Mouse (Mus musculus) mouse embryonic stem cell (cell line): Measurements from ENCODE around the gene Foxf1.

Experiments
- in situ Hi-C, 2 experiments: fragments of 300-500 bp; cut with MboI; formaldehyde crosslinking; loops; 1 replicate in 1 of 2; 3 replicates in 1 of 2; pipeline ENCODE4 v1.14.3; 2019 to 2020; ENCODE audit warnings: low sequenced_read_pairs in 2 of 2, low pct_unique_long_range_greater_than_20kb in 1 of 2, mixed read lengths in 1 of 2; ENCODE audit not compliant: unreplicated experiment in 1 of 2

Gene Foxf1

DNA sequence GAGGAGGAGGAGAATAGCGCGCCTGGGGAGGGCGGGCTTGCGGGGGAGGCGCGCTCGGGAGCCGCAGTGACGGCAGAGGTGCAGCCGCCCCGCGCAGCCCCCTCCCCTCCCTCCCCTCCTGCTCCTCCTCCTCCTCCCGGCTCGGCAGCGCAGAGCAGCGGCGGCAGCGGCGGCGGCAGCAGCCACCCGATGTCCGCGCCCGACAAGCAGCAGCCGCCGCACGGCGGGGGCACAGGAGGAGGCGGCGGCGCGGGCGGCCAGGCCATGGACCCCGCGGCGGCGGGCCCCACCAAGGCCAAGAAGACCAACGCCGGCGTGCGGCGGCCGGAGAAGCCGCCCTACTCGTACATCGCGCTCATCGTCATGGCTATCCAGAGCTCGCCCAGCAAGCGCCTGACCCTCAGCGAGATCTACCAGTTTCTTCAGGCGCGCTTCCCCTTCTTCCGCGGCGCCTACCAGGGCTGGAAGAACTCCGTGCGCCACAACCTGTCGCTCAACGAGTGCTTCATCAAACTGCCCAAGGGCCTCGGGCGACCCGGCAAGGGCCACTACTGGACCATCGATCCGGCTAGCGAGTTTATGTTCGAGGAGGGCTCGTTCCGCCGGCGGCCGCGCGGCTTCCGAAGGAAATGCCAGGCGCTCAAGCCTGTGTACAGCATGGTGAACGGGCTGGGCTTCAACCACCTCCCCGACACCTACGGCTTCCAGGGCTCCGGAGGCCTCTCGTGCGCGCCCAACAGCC lies at the start of gene Foxf1:
Foxf1 (plus strand) TSS at position 177 of the 742 bp plus-strand sequence.
- in situ Hi-C loops = loop anchor here (5.0 to 10.0 kb wide), 3 partner anchors 33 to 260 kb away; partner anchors contain the start of gene Foxc2 (in 1 of the 2)

DNA sequence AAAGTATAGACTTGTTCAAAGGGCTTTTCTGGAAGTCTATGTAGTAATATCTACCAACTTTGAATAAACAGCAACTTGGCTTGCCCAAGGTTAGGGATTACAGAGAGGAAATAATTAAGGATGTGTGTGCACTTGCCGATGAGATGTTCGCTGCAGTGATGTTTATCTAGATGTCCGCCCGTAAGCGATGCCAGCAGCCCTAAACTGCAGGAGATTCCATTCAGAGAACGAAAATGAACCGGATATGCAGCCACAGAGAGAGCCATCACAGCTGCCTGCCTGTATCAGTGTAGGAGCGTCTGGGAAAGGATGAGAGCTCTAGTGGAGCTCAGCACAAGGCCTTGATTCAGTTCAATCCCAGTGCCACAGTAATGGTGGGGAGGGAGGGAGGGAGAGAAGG lies 48.6 kb upstream of the Foxf1 start:
- in situ Hi-C loops = no loop called here

DNA sequence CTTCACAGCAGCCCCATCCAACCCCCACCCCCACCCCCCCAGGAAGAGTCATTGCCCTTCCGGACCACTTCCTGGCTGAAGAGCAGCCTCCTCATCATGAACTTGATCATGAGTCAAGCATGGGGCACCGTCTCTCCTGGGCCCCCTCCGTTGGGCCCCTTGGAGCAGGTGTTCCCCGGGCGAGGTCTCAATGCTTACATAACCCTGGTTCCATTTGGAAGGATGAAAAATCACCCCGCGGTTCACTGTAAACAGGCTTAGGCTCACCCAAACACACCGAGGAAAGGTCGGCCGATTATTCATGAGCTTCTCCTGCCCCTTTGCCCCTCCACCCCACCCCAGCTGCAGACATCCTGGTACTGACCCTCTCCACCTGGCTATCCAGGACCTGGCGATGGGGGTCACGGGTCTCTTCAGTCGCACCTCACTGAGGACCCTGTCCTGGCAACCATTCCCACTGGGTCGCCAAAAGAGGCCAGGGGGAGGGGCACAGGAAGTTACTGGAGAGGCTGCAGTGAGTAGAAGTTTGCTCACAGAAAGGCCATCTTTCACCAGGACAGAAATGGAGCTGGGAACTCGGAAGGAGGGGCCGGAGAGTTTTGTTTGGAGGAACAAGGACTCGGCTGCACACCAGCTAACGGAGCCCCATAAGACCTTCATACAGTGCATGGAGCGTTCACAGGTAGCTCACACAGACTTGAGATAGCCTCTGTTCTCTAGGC lies 40.3 kb upstream of the Foxf1 start:
- in situ Hi-C loops = no loop called here

DNA sequence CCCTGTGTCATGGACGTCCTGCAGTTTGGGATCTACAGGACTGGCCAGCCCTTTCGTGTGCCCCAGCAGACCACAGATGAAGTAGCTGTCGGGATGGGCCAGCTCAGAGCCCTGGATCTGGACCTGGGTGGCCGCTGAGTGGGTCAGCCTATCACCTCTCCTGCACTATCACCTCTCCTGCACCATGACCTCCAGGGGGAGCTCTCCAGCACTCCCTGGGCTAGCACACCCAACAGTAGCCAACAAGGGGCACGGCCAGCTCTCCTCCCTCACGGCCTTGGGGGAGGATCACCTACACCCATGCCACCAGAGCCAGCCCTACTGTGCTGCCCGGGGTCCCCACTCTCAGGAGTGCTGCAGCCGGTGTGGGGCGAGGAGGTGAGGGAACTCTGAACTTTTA lies 36.7 kb upstream of the Foxf1 start:
- in situ Hi-C loops = no loop called here

DNA sequence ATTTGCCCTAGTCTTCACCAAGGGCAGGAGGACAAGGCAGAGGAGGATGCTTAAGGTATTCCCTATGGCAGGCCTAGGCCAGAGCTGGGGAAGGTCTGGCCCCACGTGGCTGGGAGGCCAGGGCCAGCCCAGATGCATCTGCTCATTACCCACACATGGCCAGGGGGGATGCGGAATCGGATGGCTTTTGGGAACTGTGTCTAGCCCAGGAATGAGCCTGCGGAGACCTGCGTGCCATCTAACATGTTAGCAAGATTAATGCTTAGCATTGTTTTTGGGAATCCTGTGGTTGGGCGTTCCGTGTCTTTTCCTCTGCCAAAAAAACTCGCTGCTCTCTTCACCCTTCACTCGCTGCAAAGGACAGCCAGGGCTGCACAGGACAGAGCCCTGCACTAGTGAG lies 26.1 kb upstream of the Foxf1 start:
- in situ Hi-C loops = no loop called here

DNA sequence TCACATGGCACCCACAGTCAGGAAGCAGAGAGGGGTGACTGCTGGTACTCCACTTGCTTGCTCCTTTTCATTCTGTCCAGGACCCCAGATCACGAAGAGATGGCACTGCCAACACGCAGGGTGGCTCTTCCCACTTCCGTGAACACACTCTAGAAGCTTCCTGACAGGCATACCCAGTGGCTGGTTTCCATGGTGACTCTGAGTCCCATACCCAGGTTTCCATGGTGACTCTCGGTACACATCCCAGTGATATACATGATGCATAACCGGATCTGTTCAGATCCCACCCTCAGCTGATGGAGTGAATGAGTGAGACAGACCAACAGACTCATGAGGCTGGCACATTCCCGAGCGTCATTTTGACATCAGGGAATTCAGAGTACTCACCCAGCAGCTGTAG lies 25.1 kb upstream of the Foxf1 start:
- in situ Hi-C loops = no loop called here

DNA sequence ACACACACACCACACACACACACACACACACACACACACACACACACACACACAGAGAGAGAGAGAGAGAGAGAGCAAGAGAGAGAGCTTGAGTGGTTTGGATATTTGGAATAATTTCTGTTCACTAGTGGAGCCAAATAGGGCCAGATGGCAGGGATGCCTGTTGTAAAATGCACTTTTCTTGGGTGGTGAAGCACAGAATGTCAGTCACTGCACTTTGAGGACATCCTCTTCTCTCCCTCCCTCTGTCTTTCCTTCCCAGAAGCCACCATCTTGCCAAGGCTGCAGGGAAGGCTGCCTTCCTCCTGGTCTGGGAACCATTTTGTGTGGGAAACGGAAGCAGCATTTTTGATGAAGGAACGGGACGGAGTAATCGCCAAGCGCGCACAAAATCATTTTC lies 21.7 kb upstream of the Foxf1 start:
- in situ Hi-C loops = no loop called here

DNA sequence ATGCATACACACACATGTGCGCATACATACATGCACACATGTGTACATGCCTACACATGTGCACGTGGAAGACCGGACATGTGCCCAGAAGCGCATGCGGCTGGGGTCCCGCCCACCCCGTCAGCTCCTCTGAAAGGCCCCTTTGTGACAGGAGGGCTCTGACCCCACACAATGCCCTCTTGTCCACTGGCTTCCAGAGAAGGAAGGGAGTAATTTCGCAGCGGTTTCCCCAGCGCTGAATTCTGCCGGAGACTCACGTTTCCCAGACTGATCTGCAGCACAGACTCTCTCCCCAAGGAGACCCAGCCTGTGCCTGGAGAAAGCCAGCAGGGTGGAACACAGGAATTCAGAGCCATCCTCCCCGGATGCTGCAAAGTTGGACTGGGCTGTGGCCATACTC lies 20.5 kb upstream of the Foxf1 start:
- in situ Hi-C loops = no loop called here

DNA sequence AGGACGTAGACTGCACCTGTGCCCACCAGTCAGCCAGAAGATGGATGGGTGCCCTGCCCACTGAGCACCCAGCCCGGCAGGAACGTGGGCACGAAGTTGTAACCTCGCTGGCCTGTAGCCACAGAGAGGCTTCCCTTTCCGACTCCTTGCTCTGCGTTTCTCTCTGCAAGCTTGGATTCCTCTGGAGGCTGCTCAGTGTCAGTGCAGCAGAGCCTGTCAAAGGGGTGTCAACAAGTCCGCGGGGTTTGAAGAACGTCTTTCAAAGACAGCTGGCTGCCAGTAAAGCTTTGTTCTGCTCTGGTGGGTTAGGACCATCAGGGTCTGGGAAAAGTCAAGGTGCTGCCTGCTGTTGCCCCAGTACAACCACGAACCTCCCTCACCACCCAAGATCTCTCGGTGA lies 12.7 kb upstream of the Foxf1 start:
- in situ Hi-C loops = no loop called here

DNA sequence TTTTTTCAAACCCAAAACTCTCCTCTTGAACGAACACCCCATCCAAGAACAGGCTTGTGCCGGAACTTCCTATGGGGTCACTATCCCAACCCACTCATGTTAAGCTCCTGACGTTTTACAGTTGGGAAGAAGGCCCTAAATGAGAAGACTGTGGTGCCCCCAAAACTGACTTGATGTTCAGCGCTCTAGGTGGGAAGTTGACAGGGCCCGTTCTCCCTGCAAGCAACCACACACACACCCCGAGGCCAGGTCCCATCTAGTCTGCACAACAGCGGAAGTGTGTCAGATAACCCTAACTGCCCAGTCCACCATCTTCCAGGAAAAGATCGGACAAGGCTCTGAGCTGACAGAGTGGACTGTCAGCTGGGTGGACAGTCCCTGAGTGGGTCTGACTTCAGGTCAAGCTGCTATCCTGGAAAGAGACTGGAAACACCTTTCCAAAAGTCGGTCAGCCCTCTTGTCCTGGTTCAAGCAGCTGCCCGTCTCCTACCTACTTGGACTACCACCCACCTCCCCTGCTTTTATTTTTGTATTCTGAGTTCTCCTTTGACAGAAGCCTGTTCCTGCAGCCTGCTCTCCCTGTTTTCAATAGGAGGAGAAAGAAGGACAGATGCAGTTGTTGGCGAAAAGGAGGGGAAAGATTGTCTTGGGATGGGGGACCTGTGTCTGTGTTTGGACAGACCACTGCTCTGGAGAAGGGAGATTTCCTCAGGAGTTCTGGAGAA lies 11.6 kb upstream of the Foxf1 start:
- in situ Hi-C loops = no loop called here

DNA sequence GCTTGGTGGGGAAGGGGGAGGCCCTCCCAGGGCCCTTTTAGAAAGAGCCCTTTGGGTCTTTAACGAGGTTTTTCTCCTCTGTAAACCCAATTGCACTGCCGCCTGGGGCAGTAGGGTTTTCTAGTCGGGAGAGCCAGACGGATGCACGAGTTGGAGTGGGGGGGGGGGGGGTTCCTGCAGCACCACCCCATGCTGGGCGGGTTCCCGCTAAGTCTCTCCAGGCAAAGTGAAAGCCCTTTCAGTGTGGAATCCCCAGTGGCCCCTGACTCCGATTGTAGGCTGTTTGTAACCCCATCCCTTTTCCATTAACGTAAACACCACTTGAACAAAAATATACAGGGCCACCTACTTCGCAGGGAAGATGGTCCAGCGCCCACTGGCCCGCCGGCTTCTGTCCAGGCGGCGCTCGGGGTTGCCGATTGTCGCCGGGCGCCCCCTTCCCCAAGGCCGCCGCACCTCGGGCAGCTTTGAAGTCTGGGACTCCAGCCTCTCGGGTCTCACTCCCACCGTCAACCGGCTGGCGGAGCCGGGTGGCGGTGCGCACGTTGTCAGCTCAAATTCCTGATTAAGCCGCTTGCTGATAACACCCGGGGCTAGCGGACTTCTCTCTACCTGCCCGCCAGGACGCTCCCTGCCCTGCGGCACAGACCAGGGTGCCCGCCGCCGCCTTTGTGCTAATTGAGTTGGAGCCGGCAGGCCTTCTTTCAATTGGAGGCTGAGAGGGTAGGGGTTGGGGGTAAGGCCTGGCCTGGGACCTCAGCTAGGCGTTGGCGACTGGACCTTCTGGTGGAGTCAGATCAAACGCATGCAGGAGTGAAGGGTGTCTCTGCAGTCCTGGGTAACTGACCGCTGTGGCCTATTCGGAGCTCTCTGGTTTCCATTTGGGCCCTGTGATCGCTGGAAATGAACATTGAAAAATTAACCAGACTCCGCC lies 10.7 kb upstream of the Foxf1 start:
- in situ Hi-C loops = no loop called here

DNA sequence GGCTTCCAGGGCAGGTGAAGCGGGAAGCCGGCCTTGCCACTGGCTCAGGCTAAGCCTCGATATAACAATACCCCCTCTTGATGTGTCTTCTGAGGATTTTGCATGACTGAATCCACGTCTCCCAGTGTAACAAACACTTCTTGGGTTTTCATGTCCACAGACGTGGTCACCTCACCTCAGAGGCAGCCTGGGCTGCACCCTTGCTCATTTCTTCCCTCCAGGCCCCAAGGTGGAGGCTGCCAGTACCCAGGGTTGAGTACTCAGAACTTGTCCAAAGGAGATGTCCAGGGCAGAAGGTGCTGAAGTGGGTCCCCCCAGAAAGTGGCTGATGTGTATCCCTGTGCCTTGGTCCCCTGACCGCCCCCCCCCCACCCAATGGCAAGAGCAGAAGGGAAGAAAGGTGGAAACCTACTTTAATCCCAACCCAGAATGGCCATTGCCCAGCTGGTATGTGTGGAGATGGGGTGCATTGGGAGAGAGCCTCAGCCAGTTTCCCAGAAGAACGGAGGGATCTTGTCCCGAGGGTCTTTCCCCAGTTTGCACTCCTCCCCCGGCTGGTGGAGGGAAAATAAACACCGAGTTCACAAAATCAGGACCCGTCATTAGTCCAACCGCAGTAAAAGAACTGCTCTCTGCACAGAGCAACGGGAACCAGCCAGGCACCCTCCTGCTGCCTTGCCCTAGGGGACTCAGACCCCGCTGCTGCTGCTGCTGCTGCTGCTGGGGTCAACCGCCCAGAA lies 9.9 kb upstream of the Foxf1 start:
- in situ Hi-C loops = no loop called here

DNA sequence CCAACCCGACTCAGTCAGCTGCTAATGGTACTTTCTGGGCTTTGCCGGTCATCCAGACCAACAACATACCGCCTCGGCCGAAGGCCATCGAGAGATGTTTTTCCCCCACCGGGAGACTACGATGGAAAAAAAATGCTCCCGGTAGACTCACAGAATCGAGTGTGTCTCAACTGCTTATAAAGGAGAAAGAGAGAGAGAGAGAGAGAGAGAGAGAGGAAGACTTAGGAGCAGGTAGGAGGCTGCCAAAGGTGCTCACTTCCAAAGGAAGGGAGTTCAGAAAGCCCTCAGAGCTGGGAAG lies 9.4 kb upstream of the Foxf1 start:
- in situ Hi-C loops = no loop called here

DNA sequence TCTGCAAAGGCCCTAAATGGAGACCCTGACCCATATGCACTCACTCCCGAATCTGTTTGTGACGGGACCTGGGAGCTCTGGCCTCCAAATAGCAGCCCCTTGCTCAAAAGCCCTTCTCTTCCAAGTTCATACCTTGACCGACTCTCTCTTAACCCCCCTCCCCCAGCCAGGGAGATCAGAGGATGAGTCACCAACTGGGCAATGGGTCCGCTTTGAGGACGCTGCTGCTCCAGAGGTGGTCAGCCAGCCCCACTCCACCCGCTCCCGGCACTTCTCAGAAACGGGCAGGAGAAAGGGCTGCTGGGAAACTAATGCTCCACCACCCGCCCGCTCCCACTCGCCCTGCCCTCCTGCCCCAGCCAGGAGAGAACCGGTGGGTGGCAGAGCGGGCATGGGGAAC lies 8.2 kb upstream of the Foxf1 start:
- in situ Hi-C loops = no loop called here

DNA sequence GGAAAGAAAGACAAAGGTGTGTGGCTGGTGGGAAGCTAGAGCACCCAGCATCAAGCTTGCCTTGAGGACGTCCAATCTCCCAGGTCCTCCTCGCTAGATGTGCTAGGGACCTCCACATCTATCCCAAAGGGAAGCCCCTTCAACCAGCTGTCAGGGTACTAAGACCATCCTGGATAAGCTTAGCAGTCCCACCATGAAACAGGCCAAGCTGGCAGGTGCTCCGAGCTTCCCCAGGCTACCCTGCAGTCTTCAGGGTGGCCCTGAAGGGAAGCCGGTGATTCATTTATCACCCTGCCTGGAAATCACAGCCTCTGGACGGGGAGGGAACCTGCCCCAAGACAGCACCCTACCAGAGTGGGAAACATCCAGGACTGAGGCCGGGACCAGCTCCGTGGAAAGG lies 7.6 kb upstream of the Foxf1 start:
- in situ Hi-C loops = no loop called here

DNA sequence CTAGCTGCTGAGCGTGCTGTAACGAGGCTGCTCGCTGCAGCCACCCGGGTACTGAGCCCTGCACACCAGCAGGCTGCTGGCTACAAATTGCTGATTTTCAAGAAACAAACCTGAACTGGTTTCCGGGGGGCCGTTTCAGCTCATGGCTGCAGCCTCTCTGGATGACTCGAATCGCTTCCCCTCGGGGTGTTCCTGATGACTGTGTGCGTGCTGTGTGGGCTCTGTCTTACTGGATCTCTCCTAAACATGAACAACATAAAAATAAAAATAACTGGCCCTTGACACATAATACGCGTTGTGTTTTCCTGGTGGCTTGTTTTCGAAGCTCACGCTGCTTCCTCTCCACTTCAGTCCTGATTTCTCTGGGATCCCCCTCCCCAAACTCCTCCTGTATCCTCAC lies 5.5 kb upstream of the Foxf1 start:
- in situ Hi-C loops = no loop called here

DNA sequence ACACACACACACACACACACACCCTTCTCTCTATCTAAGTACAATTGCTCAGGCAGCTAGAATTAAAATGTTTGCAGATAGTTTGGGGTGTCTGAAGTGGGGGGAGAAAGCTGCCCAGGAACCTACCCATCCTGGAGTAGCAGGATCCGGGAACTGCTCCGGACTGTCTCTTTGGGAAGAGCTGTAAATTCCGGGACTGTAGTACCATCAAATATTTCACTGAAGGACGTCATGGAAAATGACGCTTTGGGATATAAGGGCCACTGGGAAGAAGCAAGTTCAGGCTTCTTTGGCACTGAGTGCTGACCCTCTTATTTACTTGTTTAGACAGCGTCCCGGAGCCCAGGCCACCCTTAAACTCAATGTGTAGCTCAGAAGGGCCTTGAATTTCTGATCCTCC lies 5.0 kb upstream of the Foxf1 start:
- in situ Hi-C loops = no loop called here

DNA sequence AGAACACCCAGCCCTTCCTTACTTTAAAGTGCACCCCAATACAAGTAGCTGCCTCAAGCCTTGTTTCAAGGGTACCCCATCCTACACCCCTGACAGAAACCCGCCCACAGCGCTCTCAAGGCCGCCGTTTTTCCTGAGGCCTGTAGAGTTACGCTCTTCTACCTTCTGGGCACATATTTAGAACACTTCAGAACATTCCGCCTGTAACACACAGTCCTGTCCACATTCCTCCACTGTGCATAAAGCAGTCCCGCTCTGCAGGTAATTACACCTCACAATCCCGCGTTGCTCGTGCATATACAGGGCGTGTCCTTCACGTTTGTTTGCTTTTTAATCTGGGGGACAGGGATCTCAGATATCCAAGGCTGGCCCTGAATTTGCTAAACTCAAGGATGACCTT lies 4.2 kb upstream of the Foxf1 start:
- in situ Hi-C loops = loop anchor here (5.0 to 10.0 kb wide), 3 partner anchors 37 to 255 kb away; partner anchors contain the start of gene Foxc2 (in 1 of the 2)
